Mouse (Mus musculus): ENCODE measurements around the gene Fbln2.

Fbln2 gene

DNA sequence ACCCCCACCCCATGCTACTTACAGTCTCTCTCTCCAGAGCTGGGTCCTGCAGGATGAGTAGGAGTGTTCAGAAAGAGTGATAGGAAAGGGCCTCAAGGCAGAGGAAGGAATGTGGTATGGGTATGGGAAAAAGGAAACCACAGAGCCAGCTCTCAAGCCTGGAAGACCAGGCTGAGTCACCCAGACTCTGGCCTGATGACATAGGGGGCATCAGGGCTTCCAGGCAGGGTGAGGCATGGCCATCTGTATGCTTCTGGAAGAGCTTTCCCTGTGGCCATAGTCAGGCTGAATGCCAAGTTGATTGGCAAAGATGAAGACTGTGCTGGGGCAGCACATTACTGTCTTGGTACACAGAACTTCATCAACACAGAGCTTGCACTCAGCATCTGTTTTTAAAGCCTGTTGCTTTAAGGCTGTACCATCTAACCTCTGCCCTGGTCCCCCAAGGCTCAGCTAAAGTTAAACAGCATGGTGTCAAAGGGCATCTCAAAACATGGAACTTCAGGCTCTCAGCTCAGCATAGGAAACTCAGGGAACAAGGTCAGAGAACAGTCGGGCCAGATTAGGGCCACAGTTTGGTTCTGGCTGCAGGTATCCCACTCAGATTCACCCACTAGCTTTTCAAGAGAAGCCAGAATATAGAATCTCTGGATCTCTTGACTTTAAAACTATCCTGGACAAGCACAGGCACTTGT, 19.3 kb upstream of the Fbln2 start:
- peak; percentile 9 for DNase-seq

- no peak for DNase-seq
Observed at GRCm38 (mm10) chr6:91198456-91198855, 13.8 kb upstream of the Fbln2 start.

GRCm38 (mm10) chr6:91200429-91201188, 11.6 kb upstream of the Fbln2 start:
- no peak for DNase-seq

- DNase-seq: no peak
Observed at GRCm38 (mm10) chr6:91201881-91202341, 10.3 kb upstream of the Fbln2 start.

DNA sequence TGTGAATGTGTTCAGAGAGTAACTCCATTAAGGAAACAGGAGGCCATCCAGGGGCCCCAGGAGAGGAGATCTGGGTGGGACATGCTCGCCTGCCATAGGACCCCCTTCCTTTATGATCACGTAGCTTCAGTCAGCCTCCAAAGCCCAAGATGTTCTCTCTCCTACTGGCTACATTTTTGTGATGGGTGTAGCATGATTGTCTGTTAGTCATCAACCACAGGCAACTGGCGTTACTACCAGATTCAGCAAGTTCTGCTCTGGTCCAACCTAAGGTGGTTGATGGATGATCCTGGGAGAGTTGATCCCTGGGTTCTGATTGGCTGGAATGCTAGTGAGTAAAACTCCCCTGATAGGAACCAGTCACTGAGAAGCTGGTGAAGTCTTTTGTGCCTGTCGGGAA, 9.7 kb upstream of the Fbln2 start:
- no peak for DNase-seq

GRCm38 (mm10) chr6:91205346-91205745, 6.9 kb upstream of the Fbln2 start:
- DNase-seq: no peak

GRCm38 (mm10) chr6:91205791-91206190, 6.5 kb upstream of the Fbln2 start:
- DNase-seq: no peak

- no peak for DNase-seq
Observed at GRCm38 (mm10) chr6:91207491-91207890, 4.8 kb upstream of the Fbln2 start.

DNA sequence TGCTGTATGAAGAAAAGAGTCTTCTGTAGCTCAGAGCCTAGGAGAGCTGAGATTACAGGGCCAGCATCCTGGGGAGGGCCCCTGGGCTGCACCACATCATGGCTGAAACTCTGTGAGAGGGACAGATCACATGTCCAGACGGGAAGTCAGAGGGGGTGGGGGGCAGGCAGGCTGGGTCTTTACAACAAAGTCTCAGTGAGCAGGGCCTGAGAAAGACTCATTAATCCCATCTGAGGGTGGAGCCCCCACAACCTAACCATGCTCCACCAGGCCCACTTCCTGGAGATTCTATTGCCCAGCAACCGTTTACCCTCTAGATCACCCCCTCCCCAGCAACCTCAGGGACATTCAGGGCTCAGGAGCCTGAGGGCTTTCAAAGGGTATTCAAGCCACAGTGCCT, 2.5 kb upstream of the Fbln2 start:
- DNase-seq: no peak

DNA sequence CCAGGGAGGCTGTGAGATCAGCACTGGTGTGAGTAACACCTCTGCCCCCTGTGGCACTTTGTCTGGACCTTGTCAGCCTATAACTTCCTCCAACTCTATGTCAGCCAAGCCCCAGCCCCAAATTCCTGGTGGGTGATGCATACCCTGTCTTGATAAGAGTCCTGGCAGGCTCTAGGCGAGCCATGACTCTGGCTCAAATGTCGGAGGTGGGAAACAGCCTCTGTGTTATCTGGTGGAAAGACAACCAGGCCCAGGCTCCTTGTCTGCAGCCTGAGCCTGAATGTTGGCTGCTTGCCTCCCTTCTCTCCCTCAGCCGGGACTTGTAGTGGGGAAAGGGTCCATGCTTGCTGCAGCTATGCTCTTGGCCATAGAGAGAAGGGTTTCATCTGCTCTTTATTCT, 1.4 kb upstream of the Fbln2 start:
- no peak for DNase-seq

GRCm38 (mm10) chr6:91212571-91212970, 316 bp downstream of the Fbln2 start:
- DNase-seq: peak; percentile 17

GRCm38 (mm10) chr6:91213287-91214218, 1.3 kb downstream of the Fbln2 start:
- DNase-seq: no peak

GRCm38 (mm10) chr6:91215454-91215853, 3.2 kb downstream of the Fbln2 start:
- DNase-seq: no peak

GRCm38 (mm10) chr6:91218445-91218844, 6.2 kb downstream of the Fbln2 start:
- DNase-seq: no peak

GRCm38 (mm10) chr6:91218871-91219270, 6.6 kb downstream of the Fbln2 start:
- no peak for DNase-seq

GRCm38 (mm10) chr6:91220062-91220461, 7.8 kb downstream of the Fbln2 start:
- DNase-seq: no peak

GRCm38 (mm10) chr6:91221094-91221493, 8.8 kb downstream of the Fbln2 start:
- DNase-seq: no peak

DNA sequence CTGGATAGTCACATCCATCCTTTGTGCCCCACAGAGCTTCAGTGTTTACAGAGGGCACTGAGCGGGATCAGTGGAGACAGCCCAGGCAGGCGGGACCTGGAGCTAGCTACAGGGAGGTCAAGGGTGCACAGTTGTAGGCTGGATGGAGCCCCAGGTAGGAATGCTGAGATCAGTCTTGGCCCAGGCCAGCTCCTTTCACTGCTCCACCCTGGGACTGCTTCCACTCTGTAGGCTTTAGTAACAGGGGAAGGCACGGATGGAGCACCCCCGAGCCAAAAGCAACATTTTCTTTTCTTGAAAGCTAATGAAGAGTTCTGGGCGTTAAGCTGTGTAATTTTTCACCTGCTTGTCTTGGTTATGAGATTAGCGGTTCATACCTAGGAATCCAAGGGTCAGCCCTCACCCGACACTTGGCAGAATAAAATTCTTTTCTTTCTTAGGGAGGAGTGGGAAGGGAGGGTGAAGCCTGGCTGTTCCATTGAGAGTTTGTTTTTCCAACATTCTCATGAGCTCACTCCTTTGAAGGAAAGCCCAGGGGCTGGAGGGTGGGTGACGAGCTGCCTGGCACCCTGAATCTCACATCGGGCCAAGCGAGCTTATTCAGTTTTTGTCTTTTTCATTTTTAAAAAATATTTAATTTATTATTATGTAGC, 10.6 kb downstream of the Fbln2 start:
- no peak for DNase-seq

GRCm38 (mm10) chr6:91224939-91225338, 12.7 kb downstream of the Fbln2 start:
- peak; percentile 34 for DNase-seq

GRCm38 (mm10) chr6:91225346-91225745, 13.1 kb downstream of the Fbln2 start:
- DNase-seq: no peak

DNA sequence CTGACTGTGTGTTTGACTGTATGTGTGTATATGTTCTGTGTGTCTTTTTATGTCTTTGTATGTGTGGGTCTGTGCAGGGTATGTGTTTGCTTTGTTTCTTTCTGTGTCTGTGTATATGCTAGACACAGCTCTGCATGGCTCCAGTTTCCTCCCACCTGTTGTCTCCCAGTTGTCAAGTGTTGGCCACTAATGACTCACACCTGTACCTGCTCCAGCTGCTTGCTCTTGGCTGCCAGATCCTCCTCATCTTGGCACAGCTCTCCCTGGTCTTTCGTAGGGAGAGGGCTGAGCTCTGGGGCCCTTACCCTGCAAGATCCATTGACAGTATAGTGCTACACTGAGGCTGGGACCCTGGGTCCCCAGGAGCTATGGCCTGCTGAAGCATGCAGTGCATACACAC, 13.8 kb downstream of the Fbln2 start:
- no peak for DNase-seq

DNA sequence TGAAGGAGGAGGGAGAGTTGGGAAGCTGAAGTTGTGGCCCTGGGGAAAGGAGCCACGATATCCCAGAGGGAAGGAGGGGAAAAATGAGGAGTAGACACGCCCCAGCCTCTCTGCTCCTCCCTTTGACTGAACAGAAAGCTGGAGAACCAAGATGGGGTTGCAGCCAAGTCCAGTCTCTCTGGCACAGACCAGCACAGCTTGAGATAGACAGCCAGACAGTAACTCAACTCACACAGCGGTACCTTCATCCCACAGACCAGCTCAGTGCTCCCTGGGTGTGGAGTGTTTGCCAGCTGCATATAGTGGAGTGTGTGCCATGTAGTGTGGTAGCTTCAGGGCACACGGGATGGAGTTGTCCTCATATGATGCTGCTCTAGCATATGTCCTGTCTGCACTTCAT, 16.7 kb downstream of the Fbln2 start:
- no peak for DNase-seq

- no peak for DNase-seq
Observed at GRCm38 (mm10) chr6:91231000-91231399, 18.7 kb downstream of the Fbln2 start.
